Mouse (Mus musculus) heart, embryonic 16.5 days (tissue): ENCODE measurements at regions not wholly inside any gene's neighbourhood (a gene's known extent, or its start where the extent isn't known, plus 50 kb on each side); places are given as distances from the start of the nearest gene placed in this dataset.

ENCODE experiments used
- ATAC-seq: fragments of 200-750 bp; cut with Nextera tagmentation; replicated peaks from 2 replicates; pipeline ENCODE4 v1.8.0; 2017; ENCODE audit warnings: moderate number of reproducible peaks; ENCODE audit not compliant: insufficient read depth, low FRiP score; ENCODE audit errors: extremely low read depth
- H3K27ac ChIP-seq: fragments of 300-500 bp; sonication (generic); 2 replicates; pipeline ENCODE4 v1.5.1; 2014; ENCODE audit warnings: mild to moderate bottlenecking, low read length, control low read depth, moderate library complexity
- H3K27me3 ChIP-seq: fragments of 300-500 bp; sonication (generic); 2 replicates; pipeline ENCODE4 v1.6.1; 2014; ENCODE audit warnings: low read length, mixed read lengths; ENCODE audit not compliant: control insufficient read depth, insufficient read depth
- H3K36me3 ChIP-seq: fragments of 300-500 bp; sonication (generic); 2 replicates; pipeline ENCODE4 v1.6.1; 2014; ENCODE audit not compliant: control insufficient read depth, insufficient read depth
- H3K4me1 ChIP-seq: fragments of 300-500 bp; sonication (generic); 2 replicates; pipeline ENCODE4 v1.6.1; 2014; ENCODE audit warnings: low read length, mixed read lengths; ENCODE audit not compliant: control insufficient read depth, insufficient read depth
- H3K4me2 ChIP-seq: fragments of 300-500 bp; sonication (generic); 2 replicates; pipeline ENCODE4 v1.6.1; 2014; ENCODE audit warnings: low read depth, mild to moderate bottlenecking, control low read depth, low read length
- H3K4me3 ChIP-seq: fragments of 300-500 bp; sonication (generic); 2 replicates; pipeline ENCODE4 v1.5.1; 2014; ENCODE audit warnings: mild to moderate bottlenecking, control low read depth, low read length
- H3K9ac ChIP-seq: fragments of 300-500 bp; sonication (generic); 2 replicates; pipeline ENCODE4 v1.6.1; 2014; ENCODE audit warnings: low read length, control low read depth
- H3K9me3 ChIP-seq: fragments of 300-500 bp; sonication (generic); replicated peaks from 2 replicates; pipeline ENCODE4 v1.6.1; 2016; ENCODE audit warnings: low read length; ENCODE audit not compliant: control insufficient read depth
- WGBS: fragments of 180-500 bp; shearing (Covaris S2); extraction: QIAGEN DNeasy Blood & Tissue Kit; methylation state at CpG from one replicate; pipeline ENCODE4 v1.1.7; 2014; 5-methylcytosine and 5-hydroxymethylcytosine counted together

- H3K27me3 ChIP-seq, result no peaks in the 10 kb centered on the region
- no peak overlapping the region for H3K27ac ChIP-seq
- ATAC-seq, result 0 out of 2 replicates have a peak, but pooled peaks have one; percentile 37
These were observed 157.6 kb upstream of the Dph6 start for GRCm38 (mm10) chr2:114812141-114812902.

GRCm38 (mm10) chr2:114812903-114813290 lies 158.1 kb upstream of the Dph6 start:
- WGBS, result 56% methylated on average over 3 of the region's 3 CpGs
- no peak overlapping the region for H3K4me3 ChIP-seq
- peaks cover 2% of the 10 kb centered on the region; the same call in 1 of the 2 replicates for H3K4me1 ChIP-seq
- no peak overlapping the region for H3K9ac ChIP-seq
- no peak for ATAC-seq
- H3K36me3 ChIP-seq, result no peaks in the 10 kb centered on the region
- no peaks in the 10 kb centered on the region for H3K9me3 ChIP-seq
- H3K27me3 ChIP-seq, result no peaks in the 10 kb centered on the region
- no peak overlapping the region for H3K27ac ChIP-seq
- H3K4me2 ChIP-seq, result no peak overlapping the region

More at GRCm38 (mm10) chr2:114812141-114812902, 157.6 kb upstream of the Dph6 start:
- Histone ChIP-seq H3K9ac (no peak overlapping the region), H3K4me3 (no peak overlapping the region), H3K4me2 (no peak overlapping the region), H3K9me3 (no peaks in the 10 kb centered on the region), H3K36me3 (no peaks in the 10 kb centered on the region), H3K4me1 (peaks cover 2% of the 10 kb centered on the region; the same call in 1 of the 2 replicates)
- whole genome bisulfite sequencing, result 40% methylated on average over 11 of the region's 11 CpGs

- H3K4me1 ChIP-seq, result no peaks in the 10 kb centered on the region
- H3K36me3 ChIP-seq, result no peaks in the 10 kb centered on the region
- ATAC-seq, result no peak
- H3K27me3 ChIP-seq, result no peaks in the 10 kb centered on the region
- no peak overlapping the region for H3K27ac ChIP-seq
- no peaks in the 10 kb centered on the region for H3K9me3 ChIP-seq
- no peak overlapping the region for H3K4me2 ChIP-seq
- no peak overlapping the region for H3K4me3 ChIP-seq
- WGBS, result 47% methylated on average over 3 of the region's 3 CpGs
- H3K9ac ChIP-seq, result no peak overlapping the region
These were observed 167.9 kb upstream of the Dph6 start for GRCm38 (mm10) chr2:114822657-114823056.

- no peak overlapping the region for H3K9ac ChIP-seq
- no peak overlapping the region for H3K4me3 ChIP-seq
- WGBS, result 73% methylated on average over 6 of the region's 6 CpGs
- H3K4me1 ChIP-seq, result no peaks in the 10 kb centered on the region
- no peak overlapping the region for H3K27ac ChIP-seq
- no peaks in the 10 kb centered on the region for H3K27me3 ChIP-seq
- H3K4me2 ChIP-seq, result no peak overlapping the region
- no peaks in the 10 kb centered on the region for H3K9me3 ChIP-seq
- no peak for ATAC-seq
- H3K36me3 ChIP-seq, result no peaks in the 10 kb centered on the region
These were observed 173.4 kb upstream of the Dph6 start for GRCm38 (mm10) chr2:114828192-114828591.

GRCm38 (mm10) chr2:114835694-114836093 lies 180.9 kb upstream of the Dph6 start:
- ATAC-seq, result no peak
- no peaks in the 10 kb centered on the region for H3K27me3 ChIP-seq
- no peaks in the 10 kb centered on the region for H3K36me3 ChIP-seq
- H3K9me3 ChIP-seq, result no peaks in the 10 kb centered on the region
- no peak overlapping the region for H3K4me2 ChIP-seq
- H3K9ac ChIP-seq, result no peak overlapping the region
- H3K4me1 ChIP-seq, result no peaks in the 10 kb centered on the region
- no peak overlapping the region for H3K4me3 ChIP-seq
- WGBS, result 24% methylated on average over 2 of the region's 2 CpGs
- no peak overlapping the region for H3K27ac ChIP-seq

- no peaks in the 10 kb centered on the region for H3K27me3 ChIP-seq
- H3K9me3 ChIP-seq, result no peaks in the 10 kb centered on the region
- 78% methylated on average over 9 of the region's 9 CpGs for WGBS
- H3K4me2 ChIP-seq, result no peak overlapping the region
- no peak for ATAC-seq
- H3K36me3 ChIP-seq, result no peaks in the 10 kb centered on the region
- H3K4me3 ChIP-seq, result no peak overlapping the region
- H3K4me1 ChIP-seq, result no peaks in the 10 kb centered on the region
- H3K27ac ChIP-seq, result no peak overlapping the region
- no peak overlapping the region for H3K9ac ChIP-seq
These were observed 189.1 kb upstream of the Dph6 start for GRCm38 (mm10) chr2:114843696-114844388.

GRCm38 (mm10) chr2:114844389-114844771 lies 189.6 kb upstream of the Dph6 start:
- no peak for ATAC-seq
- 75% methylated on average over 3 of the region's 3 CpGs for WGBS
- H3K4me2 ChIP-seq, result no peak overlapping the region
- no peak overlapping the region for H3K27ac ChIP-seq
- no peaks in the 10 kb centered on the region for H3K27me3 ChIP-seq
- H3K9ac ChIP-seq, result no peak overlapping the region
- no peak overlapping the region for H3K4me3 ChIP-seq
- H3K36me3 ChIP-seq, result no peaks in the 10 kb centered on the region
- no peaks in the 10 kb centered on the region for H3K4me1 ChIP-seq
- H3K9me3 ChIP-seq, result no peaks in the 10 kb centered on the region

GRCm38 (mm10) chr2:114848439-114848838 lies 193.7 kb upstream of the Dph6 start:
- Histone ChIP-seq H3K9ac (no peak overlapping the region), H3K4me1 (no peaks in the 10 kb centered on the region), H3K27ac (no peak overlapping the region), H3K36me3 (no peaks in the 10 kb centered on the region), H3K27me3 (no peaks in the 10 kb centered on the region), H3K4me2 (no peak overlapping the region), H3K9me3 (no peaks in the 10 kb centered on the region), H3K4me3 (no peak overlapping the region)
- 85% methylated on average over 5 of the region's 5 CpGs for WGBS
- no peak for ATAC-seq

GRCm38 (mm10) chr2:114848914-114849313 lies 194.2 kb upstream of the Dph6 start:
- Histone ChIP-seq H3K36me3 (no peaks in the 10 kb centered on the region), H3K27me3 (no peaks in the 10 kb centered on the region), H3K27ac (no peak overlapping the region), H3K4me2 (no peak overlapping the region), H3K4me3 (no peak overlapping the region), H3K9me3 (no peaks in the 10 kb centered on the region), H3K4me1 (no peaks in the 10 kb centered on the region), H3K9ac (no peak overlapping the region)
- WGBS, result 85% methylated on average over 2 of the region's 2 CpGs
- no peak for ATAC-seq
